In genomic region chr14:59291769-59292168, GRCm38 (mm10) we compare ENCODE assay signal across 19 mouse cellular contexts. TPM values are rescaled to one million over a fixed set of nuclear protein-coding genes. Genes with fewer than 3 reads are reported as not detected.
DNase-seq lines count a peak whose midpoint lies in the region; ATAC-seq and TF ChIP-seq lines count a peak whose summit lies in the region.
"Not testable (repeated sequence)": the region's sequence is repeated elsewhere in the genome, so short reads cannot be mapped to it uniquely, and the experiment has no call there.
"Had no signal": no experiment of that assay in that cellular context is flagged by ENCODE, and none has a peak within 500 bp of the region (broad histone marks: within the 10 kb centered on the region; RNA-seq: fewer than 3 reads in every experiment).

No protein-coding gene starts in this region.

- not testable (repeated sequence) for H3K4me3 ChIP-seq in liver, embryonic 13.5 days (replicated peaks); liver, embryonic 14.5 days (ENCODE audit: insufficient read depth in 1 of 2, low read depth in 2 of 2, low read length in 2 of 2); liver, embryonic 16.5 days (ENCODE audit: low read depth, low read length)

- not testable (repeated sequence) for H3K9ac ChIP-seq in liver, embryonic 13.5 days; liver, embryonic 14.5 days (replicated peaks); liver, embryonic 16.5 days (ENCODE audit: low read depth, low read length)

- not testable (repeated sequence) for H3K4me1 ChIP-seq in liver, embryonic 13.5 days (replicated peaks); liver, embryonic 14.5 days (replicated peaks; ENCODE audit: control insufficient read depth in 2 of 2, insufficient read depth in 2 of 2, low read length in 1 of 2); liver, embryonic 16.5 days (ENCODE audit: control insufficient read depth, low read depth, low read length)

- H3K4me2 ChIP-seq in liver, embryonic 13.5 days; liver, embryonic 14.5 days (ENCODE audit: low read depth); liver, embryonic 16.5 days (ENCODE audit: low read depth, low read length): not testable (repeated sequence)

- H3K27ac ChIP-seq in liver, embryonic 13.5 days; liver, embryonic 14.5 days; liver, embryonic 16.5 days (ENCODE audit: low read length): not testable (repeated sequence)

- TF ChIP-seq EP300 in liver, embryonic 14.5 days (IDR thresholded peaks at IDR 0.05; ENCODE audit: low read depth) = 0 out of 2 replicates have a peak, but pooled peaks have one; percentile 14

- H3K9me3 ChIP-seq in liver, embryonic 13.5 days (replicated peaks); liver, embryonic 14.5 days (ENCODE audit: control insufficient read depth, low read length); liver, embryonic 16.5 days (replicated peaks; ENCODE audit: control insufficient read depth, low read length): not testable (repeated sequence)

- TF ChIP-seq CTCF in liver, embryonic 14.5 days (IDR thresholded peaks at IDR 0.05; ENCODE audit: low read depth) = not testable (repeated sequence)

- not testable (repeated sequence) for H3K27me3 ChIP-seq in liver, embryonic 13.5 days; liver, embryonic 14.5 days (ENCODE audit: control insufficient read depth, insufficient read depth, low read length); liver, embryonic 16.5 days (ENCODE audit: control insufficient read depth, insufficient read depth, low read depth, low read length)

- peak; percentile 3 for DNase-seq in c-Kit-positive CD71-positive TER-119-positive erythroid progenitor cells, embryonic 14.5 days (ENCODE audit: low spot score)
- peak; percentile 3 for DNase-seq in liver, embryonic 13.5 days
- DNase-seq in liver, embryonic 14.5 days (ENCODE audit: low read depth in 3 of 3, low spot score in 3 of 3) = not testable (repeated sequence)

- not testable (repeated sequence) for H3K36me3 ChIP-seq in liver, embryonic 13.5 days; liver, embryonic 14.5 days (replicated peaks; ENCODE audit: control insufficient read depth, insufficient read depth, low read depth); liver, embryonic 16.5 days (ENCODE audit: control insufficient read depth, insufficient read depth)

- ATAC-seq in erythroblast, adult 5-6 weeks (replicated peaks; ENCODE audit: low FRiP score, poor library complexity, severe bottlenecking) = peak; percentile 55; the same call in 1 of the 2 replicates
- peak; percentile 62 for ATAC-seq in erythroid progenitor cell, adult 5-6 weeks (replicated peaks; ENCODE audit: low FRiP score, poor library complexity, severe bottlenecking)
- ATAC-seq in liver, embryonic 13.5 days (ENCODE audit: low read depth) = peak; percentile 68; the same call in 1 of the 2 replicates
- ATAC-seq in liver, embryonic 14.5 days (ENCODE audit: insufficient read depth) = peak; percentile 62; the same call in 1 of the 2 replicates
- ATAC-seq in liver, embryonic 16.5 days (ENCODE audit: low read depth) = peak; percentile 55

RNA-seq across cellular contexts. Expression of gene Phf11a, which starts 5.6 kb away (rescaled TPM):
- 0.38 TPM in 1 of 2 replicates, not detected in the other for total RNA-seq in erythroblast, adult 5-6 weeks (2015; ENCODE audit: low replicate concordance)
- total RNA-seq in erythroblast, adult 5-6 weeks (2017; ENCODE audit: low replicate concordance) = 1.4 TPM in 1 of 2 replicates, not detected in the other
- total RNA-seq in erythroid progenitor cell, adult 5-6 weeks (2015; ENCODE audit: low replicate concordance) = 6.5 TPM in 1 of 2 replicates, not detected in the other
- not detected in 2 replicates for total RNA-seq in erythroid progenitor cell, adult 5-6 weeks (2017; ENCODE audit: low replicate concordance)
- 0.08 and 0.32 TPM in 2 replicates for polyA plus RNA-seq in liver, embryonic 13.5 days (2015; fragmentation: Nextera tagmentation; extraction: Ambion mirVana)
- polyA plus RNA-seq in liver, embryonic 14.5 days (2012; rRNA removed) = 0.12 TPM in 1 of 2 replicates, not detected in the other
- polyA plus RNA-seq in liver, embryonic 14.5 days (2014; fragmentation: Nextera tagmentation; extraction: Ambion mirVana) = 0.34 TPM in 1 of 2 replicates, not detected in the other
- polyA plus RNA-seq in liver, embryonic 16.5 days (2015; fragmentation: Nextera tagmentation; extraction: Ambion mirVana) = 0.15 and 0.22 TPM in 2 replicates
- total RNA-seq: G1E, MEL had no signal
- polyA plus RNA-seq: brain, embryonic 14.5 days; C2C12; cerebellum, adult 2 months; G1E had no signal

RNA-seq across cellular contexts. Expression of gene Gm6904, which starts 31.8 kb away (rescaled TPM):
- not detected in 2 replicates for total RNA-seq in erythroblast, adult 5-6 weeks (2015; ENCODE audit: low replicate concordance)
- 0.51 TPM in 1 of 2 replicates, not detected in the other for total RNA-seq in erythroblast, adult 5-6 weeks (2017; ENCODE audit: low replicate concordance)
- total RNA-seq in erythroid progenitor cell, adult 5-6 weeks (2015; ENCODE audit: low replicate concordance) = not detected in 2 replicates
- total RNA-seq in erythroid progenitor cell, adult 5-6 weeks (2017; ENCODE audit: low replicate concordance) = 3.0 TPM in 1 of 2 replicates, not detected in the other
- polyA plus RNA-seq in liver, embryonic 13.5 days (2015; fragmentation: Nextera tagmentation; extraction: Ambion mirVana) = not detected in 2 replicates
- polyA plus RNA-seq in liver, embryonic 14.5 days (2012; rRNA removed) = not detected in 2 replicates
- not detected in 2 replicates for polyA plus RNA-seq in liver, embryonic 14.5 days (2014; fragmentation: Nextera tagmentation; extraction: Ambion mirVana)
- 0.15 TPM in 1 of 2 replicates, not detected in the other for polyA plus RNA-seq in liver, embryonic 16.5 days (2015; fragmentation: Nextera tagmentation; extraction: Ambion mirVana)
- total RNA-seq: adrenal gland, adult 18-20 months; adrenal gland, adult 8-10 months; adrenal gland, postnatal 10 days; adrenal gland, postnatal 14 days; adrenal gland, postnatal 25 days; adrenal gland, postnatal 4 days; ES-E14; G1E; MEL had no signal
- polyA plus RNA-seq: adrenal gland, adult 2 months; brain, embryonic 14.5 days; C2C12; cerebellum, adult 2 months; G1E had no signal

RNA-seq across cellular contexts. Expression of gene Phf11b, which starts 49.4 kb away (rescaled TPM):
- 0.96 and 1.7 TPM in 2 replicates for total RNA-seq in erythroblast, adult 5-6 weeks (2015; ENCODE audit: low replicate concordance)
- 2.3 and 3.9 TPM in 2 replicates for total RNA-seq in erythroblast, adult 5-6 weeks (2017; ENCODE audit: low replicate concordance)
- total RNA-seq in erythroid progenitor cell, adult 5-6 weeks (2015; ENCODE audit: low replicate concordance) = 5.0 and 10.5 TPM in 2 replicates
- 2.6 and 3.9 TPM in 2 replicates for total RNA-seq in erythroid progenitor cell, adult 5-6 weeks (2017; ENCODE audit: low replicate concordance)
- polyA plus RNA-seq in liver, embryonic 13.5 days (2015; fragmentation: Nextera tagmentation; extraction: Ambion mirVana) = 0.77 and 1.3 TPM in 2 replicates
- polyA plus RNA-seq in liver, embryonic 14.5 days (2012; rRNA removed) = 0.18 and 0.45 TPM in 2 replicates
- polyA plus RNA-seq in liver, embryonic 14.5 days (2014; fragmentation: Nextera tagmentation; extraction: Ambion mirVana) = 1.0 and 1.1 TPM in 2 replicates
- 0.97 and 1.1 TPM in 2 replicates for polyA plus RNA-seq in liver, embryonic 16.5 days (2015; fragmentation: Nextera tagmentation; extraction: Ambion mirVana)
- total RNA-seq: G1E, MEL had no signal
- polyA plus RNA-seq: C2C12; cerebellum, adult 2 months; G1E had no signal
